Mouse (Mus musculus) urinary bladder, adult 18-20 months (tissue): ENCODE data around the gene Gga1.
"Not testable (repeated sequence)": the region's sequence is repeated elsewhere in the genome, so short reads cannot be mapped to it uniquely, and the experiment has no call there.

Experiments
- DNase-seq, 2 experiments: peaks; one replicate each; pipeline ENCODE4 v3.0.0; 2022; ENCODE audit warnings: low spot score in 2 of 2, mixed read lengths in 2 of 2

Gga1 gene

DNA sequence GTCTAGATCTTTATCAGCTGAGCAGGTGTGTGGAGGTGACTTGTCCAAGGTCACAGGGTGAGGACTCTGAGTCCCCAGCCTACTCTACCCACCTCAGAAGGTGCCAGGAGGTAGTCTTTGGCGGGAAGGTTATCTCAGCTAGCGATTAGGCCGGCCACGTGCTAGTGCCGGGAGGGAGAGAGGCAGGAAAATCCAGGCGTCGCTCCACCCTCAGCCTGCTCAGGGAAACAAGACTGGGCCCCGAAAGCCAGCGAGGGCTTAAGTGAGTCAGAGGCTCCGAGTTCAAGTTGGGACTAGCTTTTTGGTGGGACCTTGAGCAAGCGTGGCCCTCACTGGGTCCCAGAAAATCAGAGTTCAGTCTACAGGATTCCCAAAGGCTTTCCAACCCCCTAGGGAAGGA is 31.7 kb upstream of the Gga1 start:
- no peak for DNase-seq

DNA sequence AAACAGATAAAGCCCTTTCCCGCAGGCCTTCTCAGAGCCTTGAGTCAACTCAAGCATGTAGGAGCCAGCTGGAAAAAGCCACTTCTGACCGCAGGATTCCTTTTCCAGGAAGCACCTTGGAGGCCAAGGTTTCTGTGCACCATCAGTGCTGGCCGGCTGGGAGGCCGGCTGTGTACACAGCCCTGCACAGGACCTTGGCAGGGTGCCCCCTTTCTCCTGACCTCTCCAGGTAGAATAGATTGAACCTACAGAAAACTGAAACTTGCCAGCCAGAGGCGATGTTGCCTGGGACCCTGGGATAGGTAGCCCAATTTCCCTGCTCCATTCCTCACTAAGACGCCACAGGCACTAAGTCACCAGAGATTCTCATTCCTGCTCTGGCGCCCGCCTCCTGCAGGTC is 31.1 kb upstream of the Gga1 start:
- DNase-seq, result no peak

DNA sequence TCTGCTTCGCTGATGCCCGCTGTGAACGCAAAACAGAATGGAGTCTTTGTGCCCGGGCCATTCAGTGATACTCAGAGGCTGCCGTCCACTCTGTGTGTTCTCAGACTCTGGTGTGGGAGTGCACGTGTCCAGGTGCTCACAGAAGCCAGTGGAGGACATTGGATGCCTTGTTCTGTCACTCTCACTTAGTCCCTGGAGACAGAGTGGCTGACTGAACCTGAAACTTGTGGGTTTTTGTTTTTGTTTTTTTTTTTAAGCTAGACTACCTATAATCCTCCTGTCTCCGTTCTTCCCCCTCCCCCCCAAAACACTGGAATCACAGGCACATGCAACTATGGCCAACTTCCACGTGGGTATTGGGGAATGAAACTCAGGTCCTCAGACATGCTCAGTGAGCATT is 30.6 kb upstream of the Gga1 start:
- no peak for DNase-seq

DNA sequence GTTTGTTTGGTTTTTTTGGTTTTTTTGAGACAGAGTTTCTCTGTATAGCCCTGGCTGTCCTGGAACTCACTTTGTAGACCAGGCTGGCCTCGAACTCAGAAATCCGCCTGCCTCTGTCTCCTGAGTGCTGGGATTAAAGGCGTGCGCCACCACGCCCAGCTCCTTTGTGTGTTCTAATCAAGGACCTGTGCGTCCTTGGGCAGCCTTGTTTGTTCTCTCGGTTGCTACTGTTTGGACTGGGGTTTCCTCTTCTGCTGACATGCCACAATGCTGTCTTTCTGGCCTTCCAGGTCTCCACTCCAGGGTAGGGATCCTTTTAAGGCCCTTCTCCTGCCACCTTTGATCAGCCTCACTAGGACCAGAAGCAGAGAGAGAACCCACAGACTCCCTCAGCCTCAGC is 30.2 kb upstream of the Gga1 start:
- not testable (repeated sequence) for DNase-seq

DNA sequence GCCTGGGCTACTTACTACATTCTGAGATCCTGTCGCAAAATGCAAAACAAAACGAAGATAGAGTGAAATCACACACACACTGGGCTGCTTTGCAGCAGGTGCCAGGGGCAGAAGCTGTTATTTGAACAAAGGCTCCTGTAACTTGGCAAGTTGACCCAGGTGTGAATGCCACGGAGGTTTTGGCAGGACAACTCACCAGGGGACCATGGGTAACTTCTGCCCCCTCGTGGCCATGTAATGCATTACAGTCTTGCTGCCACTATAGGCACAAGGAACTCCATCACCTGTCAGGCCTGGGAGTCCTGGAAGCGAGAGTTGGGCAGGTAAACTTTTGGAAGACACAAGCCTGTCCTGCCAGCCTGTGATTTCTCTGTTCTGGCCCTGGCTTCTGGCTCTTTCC is 28.5 kb upstream of the Gga1 start:
- peak; percentile 72 to 88 for DNase-seq

DNA sequence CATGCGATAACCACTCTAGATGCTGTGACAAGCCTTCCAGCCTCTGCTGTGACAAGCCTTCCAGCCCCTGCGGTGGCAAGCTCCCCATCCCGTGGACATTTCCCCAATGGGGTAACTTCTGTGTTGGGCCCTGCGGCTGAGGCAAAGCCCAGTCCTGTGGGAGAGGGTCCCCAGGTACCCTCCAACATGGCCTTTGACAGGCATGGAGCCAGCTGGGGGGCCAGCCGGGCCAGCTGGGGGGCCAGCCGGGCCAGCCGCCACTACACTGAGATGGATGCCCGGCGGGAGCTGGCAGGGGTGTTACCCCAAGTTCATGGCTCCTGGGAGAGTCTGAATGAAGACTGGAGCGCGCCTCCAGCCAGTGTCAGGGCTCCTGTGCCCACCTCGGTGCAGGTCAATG is 27.5 kb upstream of the Gga1 start:
- no peak for DNase-seq

DNA sequence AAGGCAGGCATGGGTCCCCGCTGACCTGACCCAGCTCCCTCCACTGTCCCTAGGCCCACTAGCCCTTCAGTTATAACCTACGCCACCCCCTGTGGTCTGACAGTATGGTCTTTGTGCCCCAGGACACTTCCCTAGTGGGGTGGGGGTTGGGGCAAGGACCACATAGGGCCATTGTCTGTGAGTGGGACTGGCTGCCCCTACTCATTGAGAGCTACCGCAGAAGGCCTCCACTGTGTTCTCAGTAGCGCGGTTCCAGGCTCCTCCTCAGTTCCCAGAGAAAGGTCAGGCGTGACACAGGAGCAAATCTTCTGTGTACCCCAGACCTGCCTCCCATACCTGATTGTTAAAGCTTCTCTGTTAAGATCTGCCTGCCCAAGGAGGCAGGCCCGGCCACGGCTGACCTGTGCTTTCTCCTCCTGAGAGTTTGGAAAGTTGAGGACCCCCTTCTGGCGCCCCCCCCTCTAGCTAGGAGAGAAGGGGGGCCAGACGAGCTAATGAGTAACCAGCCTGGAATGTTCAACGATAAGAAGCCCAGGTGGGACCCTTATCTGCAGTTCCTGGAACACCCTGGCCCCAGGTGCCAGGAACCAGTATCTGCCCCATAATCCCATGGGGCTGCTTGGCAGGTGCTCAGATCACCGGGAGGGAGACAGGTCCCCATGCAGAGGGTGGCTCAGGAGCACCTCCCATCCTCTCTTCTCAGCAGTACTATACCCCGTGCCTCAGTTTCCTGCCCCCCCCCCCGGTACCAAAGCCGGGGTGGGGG is 26.7 kb upstream of the Gga1 start:
- no peak for DNase-seq

DNA sequence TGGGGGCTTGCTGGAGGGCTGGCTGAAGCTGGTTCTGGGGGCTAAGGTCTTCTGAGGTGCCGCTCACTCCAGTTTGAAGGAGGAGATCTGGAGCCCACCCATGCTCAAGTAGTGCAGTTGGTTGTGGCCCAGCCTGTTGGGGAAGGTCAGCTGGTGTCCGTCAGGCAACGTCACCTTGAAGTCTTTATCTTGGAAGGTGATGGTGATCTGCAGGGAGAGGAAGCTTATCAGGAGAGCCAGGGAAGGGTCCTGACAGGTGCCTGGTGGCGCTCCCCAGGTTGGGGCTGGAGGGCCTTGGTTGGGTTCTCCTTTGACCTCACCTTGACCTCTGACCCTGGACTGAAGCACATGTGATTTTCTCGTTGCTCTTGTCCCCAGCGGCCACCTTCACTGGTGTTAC is 26.0 kb upstream of the Gga1 start:
- DNase-seq, result no peak

DNA sequence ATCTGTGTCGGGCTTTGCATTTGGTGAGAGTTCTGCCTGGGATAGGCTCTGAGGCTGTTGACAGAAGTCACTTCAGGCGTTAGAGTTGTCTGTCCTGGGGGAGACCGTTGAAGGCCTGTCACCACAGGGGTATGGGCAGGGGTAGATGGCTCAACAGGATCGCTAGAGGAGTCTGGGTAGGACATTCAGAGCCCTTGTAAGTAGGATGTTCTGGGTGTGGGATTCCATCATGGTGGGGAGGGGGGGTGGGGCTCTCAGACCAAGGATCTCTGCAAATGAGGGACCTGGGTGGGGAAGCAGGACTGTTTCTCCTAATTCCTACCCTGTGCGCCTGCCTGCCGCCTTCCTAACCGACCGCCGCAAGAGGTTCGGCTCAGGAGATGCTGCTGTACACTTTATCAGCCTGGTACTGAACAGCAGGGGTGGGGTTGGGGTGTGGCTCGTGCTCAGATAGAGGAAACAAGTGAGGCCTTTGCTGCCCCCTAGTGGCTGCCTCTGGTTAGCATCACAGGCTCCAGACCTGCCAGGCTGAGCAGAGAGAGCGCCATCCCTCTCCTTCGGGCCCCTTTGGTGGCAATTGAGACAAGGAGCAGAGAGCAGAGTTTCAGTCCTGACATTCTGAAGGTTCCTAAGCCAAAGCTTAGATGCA is 25.4 kb upstream of the Gga1 start:
- DNase-seq, result peak; percentile 81 to 82

DNA sequence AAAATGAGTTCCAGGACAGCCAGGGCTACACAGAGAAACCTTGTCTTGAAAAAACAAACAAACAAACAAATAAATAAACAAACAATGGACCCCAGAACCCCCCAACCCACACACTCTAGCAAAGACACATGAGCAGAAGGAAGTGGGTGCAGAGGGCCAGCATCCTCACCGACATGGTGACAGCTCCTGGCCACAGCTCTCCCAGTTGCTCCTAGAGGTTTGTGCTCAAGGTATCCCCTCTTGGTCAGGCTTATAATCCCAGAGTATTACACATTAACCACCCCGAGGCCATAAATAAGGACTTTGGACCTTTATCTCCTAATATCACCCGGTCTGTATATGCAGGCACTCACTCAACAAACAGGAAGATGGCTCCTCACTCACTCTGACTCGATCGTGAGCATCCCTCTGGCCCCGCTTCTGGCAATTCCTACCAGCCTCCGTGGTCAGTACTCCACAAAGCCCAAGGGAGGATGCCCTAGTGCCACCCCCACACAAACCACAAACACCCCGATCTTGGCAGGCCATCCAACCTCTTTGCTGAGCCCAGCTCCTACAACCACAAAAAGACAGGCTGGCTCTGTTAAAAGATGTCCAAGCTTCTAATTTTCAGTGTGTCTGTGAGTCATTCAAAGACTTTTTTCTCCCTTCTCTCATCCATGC is 21.6 kb upstream of the Gga1 start, which contains the start of gene Lgals2:
Gene Lgals2, minus strand, starts transcription at position 227 of the 663 bp plus-strand sequence.
- no peak for DNase-seq

DNA sequence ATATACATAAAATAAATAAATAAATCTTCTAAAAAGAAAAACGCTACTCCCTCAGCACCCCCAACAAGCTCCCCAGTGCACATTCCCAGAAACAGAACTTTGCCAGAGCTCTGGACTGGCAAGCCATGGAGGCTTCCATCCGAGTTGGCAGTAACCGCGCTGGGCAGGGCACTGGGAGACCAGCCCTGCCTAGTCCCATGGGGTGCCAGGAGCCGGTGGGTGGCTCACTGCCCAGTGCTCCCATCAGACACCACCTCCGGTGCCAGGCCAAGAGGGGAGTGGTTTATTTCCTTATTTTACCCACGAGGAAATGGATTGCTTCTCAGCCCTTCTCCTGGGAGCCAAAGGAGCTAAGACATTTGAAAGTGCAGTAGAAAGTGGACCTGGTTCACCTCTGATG is 20.0 kb upstream of the Gga1 start:
- no peak for DNase-seq

DNA sequence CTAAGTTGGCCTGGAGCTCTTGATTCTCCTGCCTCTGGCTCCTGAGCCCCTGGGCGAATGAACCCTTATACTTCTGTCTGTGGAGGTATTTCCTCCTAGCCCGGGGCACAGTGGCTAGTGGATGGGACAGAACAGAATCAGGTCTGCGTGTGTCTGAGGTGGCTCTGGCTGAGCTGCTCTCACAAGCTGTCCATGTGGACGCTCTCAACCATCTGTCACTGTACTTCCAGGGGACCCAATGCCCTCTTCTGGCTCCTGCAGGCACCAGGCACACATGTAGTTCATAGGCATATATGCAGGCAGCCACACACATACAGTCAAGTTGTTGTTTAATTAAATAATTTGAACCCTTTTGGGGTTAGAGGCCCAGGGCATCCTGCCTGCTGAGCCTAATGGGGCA is 17.7 kb upstream of the Gga1 start:
- DNase-seq, result no peak

DNA sequence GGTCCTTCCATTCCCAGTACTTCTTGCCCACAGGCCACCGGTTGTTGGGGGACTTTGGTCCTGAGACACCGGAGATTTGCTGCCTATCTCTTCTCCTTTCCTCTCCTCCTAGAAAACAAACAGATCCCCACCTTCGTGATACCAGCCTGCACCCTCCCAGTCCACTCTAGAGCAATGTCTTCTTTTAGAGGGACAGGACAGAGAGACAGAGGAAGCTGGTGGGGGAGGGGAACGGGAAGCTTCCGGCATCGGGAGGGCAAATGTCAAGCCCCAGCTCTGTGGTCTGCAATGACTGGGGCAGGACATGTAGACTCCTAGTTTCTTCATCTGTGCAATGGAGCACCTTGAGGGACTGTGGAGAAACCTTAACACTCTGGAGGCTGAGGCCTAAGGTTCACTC is 17.3 kb upstream of the Gga1 start:
- no peak for DNase-seq

DNA sequence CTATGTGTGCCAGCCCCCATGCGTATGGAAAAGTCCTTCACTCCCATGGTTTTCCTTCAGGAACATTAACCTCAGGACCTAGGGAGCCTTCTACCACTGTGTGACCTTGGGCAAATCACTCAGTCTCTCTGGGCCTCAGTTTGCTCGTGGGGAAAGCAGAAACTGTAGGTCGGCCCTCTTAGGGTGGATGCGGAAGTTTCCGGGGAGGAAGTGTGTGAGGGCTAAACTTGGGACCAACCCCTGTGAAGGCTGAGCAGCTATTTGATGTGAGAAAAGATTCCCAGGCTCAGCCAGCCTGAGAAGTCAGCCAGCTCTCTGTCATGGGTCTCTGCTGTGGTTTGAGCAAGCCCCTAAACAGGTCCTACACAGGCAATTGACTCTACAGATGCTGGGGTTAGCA is 14.7 kb upstream of the Gga1 start:
- DNase-seq, result no peak

DNA sequence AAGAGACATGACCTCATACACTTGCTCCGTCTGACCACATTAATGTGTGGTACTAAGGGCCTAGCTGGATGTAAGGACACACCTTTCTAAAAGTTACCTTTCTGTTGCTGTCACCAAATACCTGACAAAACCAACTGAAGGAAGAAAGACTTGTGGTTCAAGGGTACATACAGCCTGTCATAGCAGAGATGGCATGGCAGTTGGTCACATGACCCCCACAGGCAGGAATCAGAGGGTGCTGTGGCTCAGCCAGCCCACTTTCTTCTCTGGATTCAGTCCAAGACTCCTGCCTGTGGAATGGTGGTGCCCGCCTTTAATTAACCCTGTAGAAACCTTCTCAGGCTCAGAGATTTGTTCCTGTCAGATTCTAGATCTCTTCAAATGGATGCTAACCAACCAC is 13.8 kb upstream of the Gga1 start:
- no peak for DNase-seq

DNA sequence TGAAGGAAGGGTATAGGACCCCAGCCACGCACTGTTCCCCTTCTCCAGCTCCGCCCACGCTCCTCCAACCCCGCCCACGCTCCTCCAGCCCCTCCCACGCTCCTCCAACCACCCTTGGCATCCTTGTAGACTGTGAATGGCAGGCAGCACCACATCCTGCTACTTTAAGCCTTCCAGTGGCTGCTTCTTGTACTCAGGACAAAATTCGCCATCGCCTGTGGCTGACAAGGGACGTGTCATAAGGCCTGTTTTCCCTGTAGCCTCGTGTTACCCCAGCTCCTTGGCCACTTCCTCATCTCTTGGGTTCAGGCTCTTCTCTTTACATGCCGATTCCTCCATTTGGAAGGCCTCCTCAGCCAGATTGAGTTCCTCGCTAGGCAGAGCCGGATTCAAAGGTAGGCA is 13.1 kb upstream of the Gga1 start:
- no peak for DNase-seq

DNA sequence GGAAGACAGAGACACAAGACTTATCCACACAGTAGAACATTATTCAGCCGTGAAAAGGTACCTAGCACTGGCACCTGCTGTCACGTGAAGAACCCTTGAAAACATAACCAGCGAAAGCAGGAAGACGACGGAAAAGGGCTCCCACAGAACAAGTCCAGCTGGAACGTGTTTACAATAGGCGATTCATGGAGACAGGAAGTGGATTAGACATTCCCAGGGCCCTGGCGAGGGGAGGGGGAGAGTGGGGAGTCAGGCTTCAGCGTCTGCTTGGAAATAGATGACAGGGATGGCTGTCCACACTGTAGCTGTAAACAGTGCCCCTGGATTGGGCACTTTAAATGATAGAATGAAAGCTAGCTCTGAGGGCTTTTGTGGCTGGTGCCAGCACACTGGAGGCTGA is 8.6 kb upstream of the Gga1 start:
- DNase-seq, result no peak

DNA sequence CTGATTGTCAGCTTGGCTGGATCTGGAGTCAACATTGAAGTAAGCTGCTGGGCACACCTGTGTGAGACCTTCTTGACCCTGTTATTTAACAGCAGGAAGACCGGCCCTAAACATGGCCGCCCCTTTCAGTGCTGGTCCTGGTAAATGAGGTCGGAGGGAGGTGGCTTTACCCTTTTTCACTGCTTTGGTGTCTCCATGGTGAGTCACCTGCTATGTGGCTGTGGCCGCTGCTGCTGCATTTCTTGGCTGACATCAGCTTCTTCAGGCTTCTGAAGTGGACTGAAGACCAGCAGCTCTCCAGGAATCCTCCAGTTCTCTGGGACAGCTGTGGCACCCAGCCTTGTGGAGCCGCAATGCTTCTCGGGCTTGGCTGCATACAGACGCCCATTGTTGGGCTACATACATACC is 8.2 kb upstream of the Gga1 start:
- DNase-seq, result no peak

DNA sequence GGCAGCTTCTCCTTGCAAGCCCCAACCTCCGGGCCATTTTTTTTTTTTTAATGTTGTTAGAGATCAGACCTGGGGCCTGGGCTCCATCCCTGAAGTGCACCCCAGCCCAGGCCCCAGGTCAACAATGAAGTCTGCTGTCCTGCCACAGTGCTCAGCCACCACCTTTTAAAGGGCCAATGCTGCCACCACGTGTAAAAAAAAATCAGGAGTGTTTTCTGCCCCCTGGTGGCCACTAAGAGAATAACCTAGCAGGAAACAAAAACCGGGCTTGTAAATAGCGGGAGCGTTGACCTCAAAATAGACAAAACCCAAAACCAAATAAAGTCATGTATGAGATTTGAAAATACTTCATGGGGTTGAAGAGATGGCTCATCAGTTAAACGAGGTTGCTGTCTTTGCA is 7.2 kb upstream of the Gga1 start:
- DNase-seq, result no peak

DNA sequence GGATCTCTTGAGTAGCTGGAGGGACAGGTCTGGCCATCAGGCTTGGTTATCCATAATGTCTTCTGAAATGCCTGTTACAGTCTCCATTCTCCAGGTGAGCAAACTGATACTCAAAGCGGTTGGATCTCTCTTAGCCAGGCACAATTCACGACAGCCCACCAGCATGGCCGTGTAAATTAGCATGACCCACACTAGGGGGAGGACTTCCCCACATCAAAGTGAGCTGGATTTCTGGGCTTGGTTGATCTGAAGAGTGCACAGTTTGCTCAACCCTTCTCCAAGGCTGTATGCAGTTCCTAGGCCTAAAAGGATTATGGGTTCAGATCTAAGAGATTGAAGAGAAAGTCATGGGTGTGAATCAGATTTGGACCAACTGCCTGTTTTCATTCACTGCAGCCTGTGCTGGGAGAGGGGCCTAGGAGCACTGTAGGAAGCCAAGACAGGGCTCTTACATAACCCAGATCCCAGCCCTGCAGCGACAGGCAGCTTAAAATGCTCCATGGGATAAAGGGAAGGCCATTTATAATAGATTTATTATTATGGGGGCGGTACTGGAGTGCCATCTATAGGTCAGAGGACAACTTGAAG is 4.9 kb upstream of the Gga1 start:
- no peak for DNase-seq

DNA sequence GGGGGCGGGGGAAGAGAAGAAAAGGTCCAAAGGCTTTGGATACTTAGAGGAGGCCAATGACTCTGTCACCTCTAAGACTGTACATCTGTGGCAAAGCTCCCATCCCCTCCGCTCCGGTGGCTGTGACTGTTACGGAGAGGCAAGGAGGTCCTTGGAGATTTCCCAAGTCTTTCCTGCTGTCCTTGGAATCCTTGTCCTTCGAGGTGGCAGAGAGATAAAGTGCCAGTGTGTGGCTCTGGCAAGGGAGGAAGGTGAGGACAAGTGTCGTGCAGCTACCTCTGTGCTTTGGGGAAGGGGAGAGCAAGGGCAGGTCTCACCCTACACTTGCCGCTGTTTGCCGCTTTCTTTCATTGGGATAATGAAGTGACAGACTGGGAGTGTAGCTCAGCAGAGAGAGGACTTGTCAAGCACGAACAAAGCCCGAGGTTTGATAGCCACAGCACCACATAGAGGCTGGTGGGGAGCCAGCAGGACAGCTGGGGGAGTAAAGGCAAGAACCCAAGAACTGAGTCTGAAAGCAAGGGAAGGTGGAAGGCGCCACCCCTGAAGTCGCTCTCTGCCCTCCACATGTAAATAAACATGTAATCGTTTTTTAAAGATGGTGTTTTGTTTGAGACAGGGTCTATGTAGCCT is 3.1 kb upstream of the Gga1 start:
- DNase-seq, result no peak

DNA sequence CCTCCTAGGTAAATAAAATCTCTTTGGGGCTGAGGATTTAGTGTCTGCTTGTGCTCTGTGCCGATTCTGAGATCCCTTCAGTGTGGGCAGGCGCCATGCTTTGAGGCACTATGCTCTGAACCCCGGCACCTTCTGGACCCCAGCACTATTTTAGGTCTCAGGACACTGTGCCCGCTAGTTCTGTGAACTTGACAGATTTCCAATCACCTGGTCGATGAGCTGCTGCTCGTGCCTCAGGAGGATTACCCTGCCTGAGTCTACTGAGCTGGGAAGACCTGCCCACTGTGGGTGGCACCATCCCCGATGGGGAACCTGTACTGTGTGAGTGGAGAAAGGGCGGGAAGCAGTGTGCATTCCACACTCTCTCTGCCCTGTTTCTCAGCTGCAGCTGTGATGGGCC is 2.0 kb upstream of the Gga1 start:
- no peak for DNase-seq
